In genomic region chr16:13448051-13448705, GRCm38 (mm10) we compare ENCODE assay signal across 8 mouse cellular contexts.
A peak's percentile ranks its signal among the peaks of the same experiment; 100 is the strongest.
DNase-seq lines count a peak whose midpoint lies in the region; ATAC-seq and TF ChIP-seq lines count a peak whose summit lies in the region.

No protein-coding gene starts in this region.

- no peaks in the 10 kb centered on the region for H3K27me3 ChIP-seq in heart, embryonic 16.5 days (ENCODE audit: control insufficient read depth, insufficient read depth, low read length)
- H3K27me3 ChIP-seq in midbrain, embryonic 12.5 days: peaks cover 79% of the 10 kb centered on the region
- H3K27me3 ChIP-seq in stomach, postnatal 0 days (ENCODE audit: control insufficient read depth, insufficient read depth, low read length): no peaks in the 10 kb centered on the region

- H3K27ac ChIP-seq in embryonic fibroblast, embryonic 13.5 days (ENCODE audit: insufficient read depth, low read length): 0 out of 2 replicates have a peak overlapping the region, but pooled peaks have one; percentile 16
- peak overlapping the region; percentile 51; the same call in 1 of the 2 replicates for H3K27ac ChIP-seq in heart, embryonic 16.5 days (ENCODE audit: low read length)
- no peak overlapping the region for H3K27ac ChIP-seq in midbrain, embryonic 12.5 days (replicated peaks)
- H3K27ac ChIP-seq in stomach, postnatal 0 days (replicated peaks): peak overlapping the region; percentile 77; the same call in 1 of the 2 replicates

- H3K36me3 ChIP-seq in heart, embryonic 16.5 days (ENCODE audit: control insufficient read depth, insufficient read depth): no peaks in the 10 kb centered on the region
- no peaks in the 10 kb centered on the region for H3K36me3 ChIP-seq in midbrain, embryonic 12.5 days
- no peaks in the 10 kb centered on the region for H3K36me3 ChIP-seq in stomach, postnatal 0 days (ENCODE audit: control insufficient read depth, insufficient read depth, low read length)

- 0 out of 2 replicates have a peak, but pooled peaks have one; percentile 20 for TF ChIP-seq POLR2A in embryonic fibroblast, embryonic 13.5 days (IDR thresholded peaks at IDR 0.05; ENCODE audit: low read depth, low read length)

- peak overlapping the region; percentile 69 for H3K4me3 ChIP-seq in embryonic fibroblast, embryonic 13.5 days (ENCODE audit: insufficient read depth, low read length)
- peak overlapping the region; percentile 88 for H3K4me3 ChIP-seq in heart, embryonic 16.5 days (ENCODE audit: low read length)
- H3K4me3 ChIP-seq in midbrain, embryonic 12.5 days: peak overlapping the region; percentile 71
- H3K4me3 ChIP-seq in stomach, postnatal 0 days (ENCODE audit: low read depth, low read length): peak overlapping the region; percentile 71

- peak overlapping the region; percentile 88 for H3K9ac ChIP-seq in heart, embryonic 16.5 days (ENCODE audit: low read length)
- H3K9ac ChIP-seq in midbrain, embryonic 12.5 days (replicated peaks): peak overlapping the region; percentile 78
- peak overlapping the region; percentile 77 for H3K9ac ChIP-seq in stomach, postnatal 0 days (ENCODE audit: low read length)

- DNase-seq in ES-CJ7 (ENCODE audit: low read depth, low spot score): peak; percentile 31
- peak; percentile 59 for DNase-seq in adrenal gland, adult 18-20 months (ENCODE audit: low spot score in 2 of 2)
- peak; percentile 59 to 65 for DNase-seq in kidney, postnatal 4 days
- peak; percentile 60 for DNase-seq in stomach, postnatal 0 days (ENCODE audit: low spot score)
- no peak for DNase-seq in frontal cortex, postnatal 25 days (ENCODE audit: low spot score in 2 of 2)

- TF ChIP-seq EP300 in stomach, postnatal 0 days (optimal IDR thresholded peaks at IDR 0.05): no peak

- H3K4me1 ChIP-seq in embryonic fibroblast, embryonic 13.5 days (ENCODE audit: control insufficient read depth, insufficient read depth, low read length): no peaks in the 10 kb centered on the region
- H3K4me1 ChIP-seq in heart, embryonic 16.5 days (ENCODE audit: control insufficient read depth, insufficient read depth, low read length): peaks cover 8% of the 10 kb centered on the region
- peaks cover 53% of the 10 kb centered on the region for H3K4me1 ChIP-seq in midbrain, embryonic 12.5 days
- no peaks in the 10 kb centered on the region for H3K4me1 ChIP-seq in stomach, postnatal 0 days (replicated peaks; ENCODE audit: control insufficient read depth, insufficient read depth)

- H3K4me2 ChIP-seq in heart, embryonic 16.5 days (ENCODE audit: low read depth, low read length): peak overlapping the region; percentile 97
- peak overlapping the region; percentile 99 for H3K4me2 ChIP-seq in midbrain, embryonic 12.5 days (replicated peaks)
- H3K4me2 ChIP-seq in stomach, postnatal 0 days (replicated peaks; ENCODE audit: low read depth): peak overlapping the region; percentile 98

- peak; percentile 49 for ATAC-seq in heart, embryonic 16.5 days (replicated peaks; ENCODE audit: extremely low read depth, insufficient read depth, low FRiP score)
- ATAC-seq in midbrain, embryonic 12.5 days (ENCODE audit: low FRiP score, low read depth): peak; percentile 52
- ATAC-seq in stomach, postnatal 0 days (ENCODE audit: low FRiP score, low TSS enrichment): peak; percentile 66

- TF ChIP-seq CTCF in embryonic fibroblast, embryonic 13.5 days (IDR thresholded peaks at IDR 0.05; ENCODE audit: borderline replicate concordance, insufficient read depth, low read length): no peak
- TF ChIP-seq CTCF in stomach, postnatal 0 days (IDR thresholded peaks at IDR 0.05; ENCODE audit: low read depth): no peak

- WGBS in heart, embryonic 16.5 days: under 1% methylated on average over 51 of the region's 52 CpGs
- 0% methylated on average over 39 of the region's 52 CpGs for WGBS in midbrain, embryonic 12.5 days
- under 1% methylated on average over 43 of the region's 52 CpGs for WGBS in stomach, postnatal 0 days

- H3K9me3 ChIP-seq in heart, embryonic 16.5 days (replicated peaks; ENCODE audit: control insufficient read depth, low read length): no peaks in the 10 kb centered on the region
- H3K9me3 ChIP-seq in midbrain, embryonic 12.5 days: no peaks in the 10 kb centered on the region
- H3K9me3 ChIP-seq in stomach, postnatal 0 days (ENCODE audit: control insufficient read depth, low read length): no peaks in the 10 kb centered on the region

Comparison
In these comparisons a context has a peak if more than half of its experiments do, and no peak if none do; other contexts are left out.
1. DNase-seq: peak in ES-CJ7 (single experiment), adrenal gland, adult 18-20 months (2 of 2), kidney, postnatal 4 days (2 of 2) and stomach, postnatal 0 days (single experiment); none in frontal cortex, postnatal 25 days (0 of 2).
2. Peak in every context shown above with its lines, with median percentiles within 50 percentile points of each other: H3K4me3 ChIP-seq, ATAC-seq, H3K4me2 ChIP-seq and H3K9ac ChIP-seq.